12 mouse cellular contexts compared by ENCODE assay signal in genomic region chr6:97252711-97253221, GRCm38 (mm10). TPM values are rescaled to one million over a fixed set of nuclear protein-coding genes. Genes with fewer than 3 reads are reported as not detected.
DNase-seq lines count a peak whose midpoint lies in the region; ATAC-seq and TF ChIP-seq lines count a peak whose summit lies in the region.
"Had no signal": no experiment of that assay in that cellular context is flagged by ENCODE, and none has a peak within 500 bp of the region (broad histone marks: within the 10 kb centered on the region; RNA-seq: fewer than 3 reads in every experiment).

Gene Lmod3, minus strand, starts transcription at chr6:97252759.

- peak; percentile 61 for ATAC-seq in limb, embryonic 13.5 days (ENCODE audit: low FRiP score, low read depth)
- peak; percentile 55; the same call in 1 of the 2 replicates for ATAC-seq in heart, embryonic 11.5 days (replicated peaks; ENCODE audit: insufficient number of reproducible peaks, low FRiP score, low TSS enrichment)
- peak; percentile 78 for ATAC-seq in limb, embryonic 14.5 days (ENCODE audit: low FRiP score, low read depth)
- ATAC-seq: forebrain, embryonic 15.5 days; midbrain, embryonic 13.5 days had no signal

- no peak for TF ChIP-seq CTCF in gastrocnemius, adult 2 months (IDR thresholded peaks at IDR 0.05)

- intact Hi-C loops in gastrocnemius, adult 2 months (cut with DNase I): loop anchor here (5.0 kb wide), 2 partner anchors 40 to 490 kb away; partner anchors contain the start of gene Arl6ip5

- TF ChIP-seq POLR2A in limb, embryonic 14.5 days (IDR thresholded peaks at IDR 0.05; ENCODE audit: borderline replicate concordance, extremely low read depth, insufficient read depth, insufficient read length): no peak

- no peak within 1 kb of the TSS for H3K27ac ChIP-seq in limb, embryonic 13.5 days
- no peak within 1 kb of the TSS for H3K27ac ChIP-seq in limb, embryonic 10.5 days
- peak within 1 kb of the TSS; percentile 88 for H3K27ac ChIP-seq in gastrocnemius, adult 2 months
- H3K27ac ChIP-seq in heart, embryonic 11.5 days (ENCODE audit: low read depth, low read length): peak within 1 kb of the TSS; percentile 96
- H3K27ac ChIP-seq in limb, embryonic 14.5 days (replicated peaks; ENCODE audit: low read depth, low read length): no peak within 1 kb of the TSS
- H3K27ac ChIP-seq: forebrain, embryonic 15.5 days; kidney, postnatal 0 days; limb, embryonic 12.5 days; midbrain, embryonic 13.5 days had no signal

- H3K4me2 ChIP-seq in limb, embryonic 13.5 days (replicated peaks): no peak within 1 kb of the TSS
- H3K4me2 ChIP-seq in heart, embryonic 11.5 days: peak within 1 kb of the TSS; percentile 53
- no peak within 1 kb of the TSS for H3K4me2 ChIP-seq in limb, embryonic 14.5 days (replicated peaks; ENCODE audit: low read depth, low read length, severe bottlenecking)
- H3K4me2 ChIP-seq: forebrain, embryonic 15.5 days; limb, embryonic 12.5 days; midbrain, embryonic 13.5 days had no signal

- peaks cover 7% of the 10 kb centered on the region; the same call in 1 of the 2 replicates for H3K27me3 ChIP-seq in limb, embryonic 13.5 days
- no peaks in the 10 kb centered on the region for H3K27me3 ChIP-seq in limb, embryonic 10.5 days (ENCODE audit: low read depth, poor library complexity, severe bottlenecking)
- no peaks in the 10 kb centered on the region for H3K27me3 ChIP-seq in heart, embryonic 11.5 days (ENCODE audit: control insufficient read depth, insufficient read depth, low read length)
- H3K27me3 ChIP-seq in limb, embryonic 14.5 days (ENCODE audit: control insufficient read depth, insufficient read depth, low read length): no peaks in the 10 kb centered on the region
- H3K27me3 ChIP-seq: forebrain, embryonic 15.5 days; limb, embryonic 12.5 days; midbrain, embryonic 13.5 days had no signal

- WGBS in limb, embryonic 13.5 days: 36% methylated on average over 9 of the region's 9 CpGs
- 43% methylated on average over 9 of the region's 9 CpGs for WGBS in limb, embryonic 10.5 days
- 8% methylated on average over 9 of the region's 9 CpGs for WGBS in heart, embryonic 11.5 days (ENCODE audit: insufficient replicate concordance)
- whole genome bisulfite sequencing in limb, embryonic 14.5 days: 33% methylated on average over 9 of the region's 9 CpGs

- no peaks in the 10 kb centered on the region for H3K9me3 ChIP-seq in limb, embryonic 13.5 days
- H3K9me3 ChIP-seq in limb, embryonic 10.5 days (replicated peaks): no peaks in the 10 kb centered on the region
- H3K9me3 ChIP-seq in heart, embryonic 11.5 days (replicated peaks; ENCODE audit: control insufficient read depth, low read length): no peaks in the 10 kb centered on the region
- H3K9me3 ChIP-seq in limb, embryonic 14.5 days (ENCODE audit: control insufficient read depth, low read length): no peaks in the 10 kb centered on the region
- H3K9me3 ChIP-seq: forebrain, embryonic 15.5 days; limb, embryonic 12.5 days; midbrain, embryonic 13.5 days had no signal

- H3K4me3 ChIP-seq in limb, embryonic 13.5 days: no peak within 1 kb of the TSS
- H3K4me3 ChIP-seq in limb, embryonic 10.5 days: no peak within 1 kb of the TSS
- H3K4me3 ChIP-seq in gastrocnemius, adult 2 months: peak within 1 kb of the TSS; percentile 72
- peak within 1 kb of the TSS; percentile 21 for H3K4me3 ChIP-seq in heart, embryonic 11.5 days (ENCODE audit: low read depth, low read length)
- H3K4me3 ChIP-seq in limb, embryonic 14.5 days (replicated peaks; ENCODE audit: low read length): no peak within 1 kb of the TSS
- H3K4me3 ChIP-seq: forebrain, embryonic 15.5 days; limb, embryonic 12.5 days; midbrain, embryonic 13.5 days had no signal

- no peaks in the 10 kb centered on the region for H3K36me3 ChIP-seq in limb, embryonic 13.5 days
- H3K36me3 ChIP-seq in limb, embryonic 10.5 days: no peaks in the 10 kb centered on the region
- H3K36me3 ChIP-seq in heart, embryonic 11.5 days (ENCODE audit: control insufficient read depth, insufficient read depth, low read length): no peaks in the 10 kb centered on the region
- no peaks in the 10 kb centered on the region for H3K36me3 ChIP-seq in limb, embryonic 14.5 days (ENCODE audit: control insufficient read depth, insufficient read depth, low read length)
- H3K36me3 ChIP-seq: forebrain, embryonic 15.5 days; limb, embryonic 12.5 days; midbrain, embryonic 13.5 days had no signal

- no peak within 1 kb of the TSS for H3K9ac ChIP-seq in limb, embryonic 13.5 days
- H3K9ac ChIP-seq in heart, embryonic 11.5 days (ENCODE audit: low read depth, low read length): peak within 1 kb of the TSS; percentile 68
- no peak within 1 kb of the TSS for H3K9ac ChIP-seq in limb, embryonic 14.5 days (ENCODE audit: low read depth, low read length, severe bottlenecking)
- H3K9ac ChIP-seq: forebrain, embryonic 15.5 days; limb, embryonic 12.5 days; midbrain, embryonic 13.5 days had no signal

- H3K4me1 ChIP-seq in limb, embryonic 13.5 days: 0 out of 2 replicates have a peak, but pooled peaks cover 3% of the 10 kb centered on the region
- 0 out of 2 replicates have a peak, but pooled peaks cover 3% of the 10 kb centered on the region for H3K4me1 ChIP-seq in limb, embryonic 10.5 days
- H3K4me1 ChIP-seq in heart, embryonic 11.5 days (ENCODE audit: control insufficient read depth, insufficient read depth, low read length): no peaks in the 10 kb centered on the region
- H3K4me1 ChIP-seq in limb, embryonic 14.5 days (ENCODE audit: control insufficient read depth, insufficient read depth, low read length): no peaks in the 10 kb centered on the region
- H3K4me1 ChIP-seq: forebrain, embryonic 15.5 days; limb, embryonic 12.5 days; midbrain, embryonic 13.5 days had no signal

- DNase-seq in limb, embryonic 10.5 days (ENCODE audit: low spot score): no peak
- DNase-seq in gastrocnemius, adult 2 months: peak; percentile 66
- DNase-seq in limb, embryonic 14.5 days (ENCODE audit: low spot score): peak; percentile 28
- no peak for DNase-seq in urinary bladder, postnatal 10 days (ENCODE audit: low spot score)
- DNase-seq in urinary bladder, postnatal 4 days (ENCODE audit: low spot score in 2 of 2): no peak

RNA-seq across cellular contexts. Expression of gene Lmod3, which starts in this region (rescaled TPM):
- polyA plus RNA-seq in limb, embryonic 13.5 days (2015; fragmentation: Nextera tagmentation; extraction: Ambion mirVana): 7.6 and 7.8 TPM in 2 replicates
- polyA plus RNA-seq in limb, embryonic 10.5 days (2016; fragmentation: Nextera tagmentation; extraction: Ambion mirVana): 0.13 TPM in 1 of 2 replicates, not detected in the other
- total RNA-seq in gastrocnemius, adult 2 months (2021): 100 to 1,000 TPM in 1 of 2 experiments, 10 to 100 TPM in 1; 95.4 to 186 TPM
- polyA plus RNA-seq in heart, embryonic 11.5 days (2014; fragmentation: Nextera tagmentation; extraction: Ambion mirVana): 19.0 and 19.3 TPM in 2 replicates
- 6.6 and 11.9 TPM in 2 replicates for polyA plus RNA-seq in limb, embryonic 14.5 days (2012; rRNA removed)
- 9.4 and 12.2 TPM in 2 replicates for polyA plus RNA-seq in limb, embryonic 14.5 days (2014; fragmentation: Nextera tagmentation; extraction: Ambion mirVana)
- total RNA-seq: common myeloid progenitor, adult 5-6 weeks had no signal

Comparison
In these comparisons a context has a peak if more than half of its experiments do, and no peak if none do; other contexts are left out.
1. DNase-seq: peak in gastrocnemius, adult 2 months (single experiment) and limb, embryonic 14.5 days (single experiment); none in limb, embryonic 10.5 days (single experiment), urinary bladder, postnatal 10 days (single experiment) and urinary bladder, postnatal 4 days (0 of 2).
2. H3K27ac ChIP-seq: peak in gastrocnemius, adult 2 months (single experiment) and heart, embryonic 11.5 days (single experiment); none in limb, embryonic 13.5 days (single experiment), limb, embryonic 10.5 days (single experiment) and limb, embryonic 14.5 days (single experiment).
3. H3K4me3 ChIP-seq: peak in gastrocnemius, adult 2 months (single experiment) and heart, embryonic 11.5 days (single experiment); none in limb, embryonic 13.5 days (single experiment), limb, embryonic 10.5 days (single experiment) and limb, embryonic 14.5 days (single experiment).
4. Peak in every context shown above with its lines, with median percentiles within 50 percentile points of each other: ATAC-seq.